Mouse (Mus musculus): ENCODE measurements at regions not wholly inside any gene's neighbourhood (a gene's known extent, or its start where the extent isn't known, plus 50 kb on each side); places are given as distances from the start of the nearest gene placed in this dataset.

- H3K4me2 ChIP-seq: no peak overlapping the region
- no peak overlapping the region for H3K4me3 ChIP-seq
- 77% methylated on average over 5 of the region's 5 CpGs for WGBS
- no peak overlapping the region for H3K27ac ChIP-seq (ENCODE audit: poor library complexity, severe bottlenecking)
- H3K27me3 ChIP-seq (replicated peaks): no peaks in the 10 kb centered on the region
- peaks cover 16% of the 10 kb centered on the region for H3K9me3 ChIP-seq (replicated peaks)
- no peak for ATAC-seq (ENCODE audit: insufficient number of reproducible peaks, low FRiP score)
- no peaks in the 10 kb centered on the region for H3K4me1 ChIP-seq (replicated peaks)
- no peaks in the 10 kb centered on the region for H3K36me3 ChIP-seq
- H3K9ac ChIP-seq: no peak overlapping the region
These were observed 411.5 kb upstream of the Kcnab2 start for GRCm38 (mm10) chr4:152889211-152889610.

DNA sequence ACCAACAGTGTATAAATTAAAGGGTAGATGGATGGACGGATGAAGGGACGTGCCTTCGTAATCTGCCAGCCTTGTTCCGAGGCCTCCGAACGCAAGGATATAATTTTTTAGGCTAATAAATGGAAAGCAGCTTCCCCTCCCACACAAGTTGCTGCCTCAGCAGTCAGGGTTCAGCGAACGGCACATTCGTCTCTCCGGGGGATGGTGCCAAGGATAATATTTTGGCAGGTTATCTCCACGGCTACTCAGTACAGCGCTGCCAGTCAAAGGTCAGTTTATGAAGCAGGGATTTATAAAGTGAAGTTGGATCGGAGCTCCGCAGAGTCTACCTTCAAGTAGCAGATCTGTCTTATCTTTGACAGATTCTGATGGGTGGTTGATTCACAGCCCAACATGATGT is 410.6 kb upstream of the Kcnab2 start:
- Histone ChIP-seq H3K27me3 (replicated peaks) (no peaks in the 10 kb centered on the region), H3K9me3 (replicated peaks) (peaks cover 16% of the 10 kb centered on the region), H3K27ac (ENCODE audit: poor library complexity, severe bottlenecking) (no peak overlapping the region), H3K36me3 (no peaks in the 10 kb centered on the region), H3K9ac (no peak overlapping the region), H3K4me3 (no peak overlapping the region), H3K4me2 (no peak overlapping the region), H3K4me1 (replicated peaks) (no peaks in the 10 kb centered on the region)
- no peak for ATAC-seq (ENCODE audit: insufficient number of reproducible peaks, low FRiP score)
- WGBS: 60% methylated on average over 14 of the region's 14 CpGs

DNA sequence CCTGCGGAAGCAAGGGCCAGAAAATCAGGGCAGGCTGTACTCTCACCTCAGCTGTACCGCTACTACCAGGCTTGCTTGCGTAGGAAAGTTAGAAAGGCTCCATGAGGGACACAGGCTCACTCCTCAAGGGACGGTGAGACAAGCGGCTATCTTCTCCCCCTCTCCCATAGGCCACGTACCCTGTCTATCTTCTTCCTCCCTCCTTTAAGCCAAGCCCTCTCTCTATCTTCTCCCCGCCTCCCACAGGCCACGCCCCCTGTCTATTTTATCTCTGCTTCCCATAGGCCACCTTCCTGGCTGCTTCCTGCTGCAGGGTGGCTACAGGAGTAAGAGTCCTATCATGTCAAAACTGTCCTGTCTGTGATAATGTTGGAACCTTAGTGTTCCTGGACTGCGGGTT is 409.1 kb upstream of the Kcnab2 start:
- no peak overlapping the region for H3K4me2 ChIP-seq
- 44% methylated on average over 9 of the region's 9 CpGs for WGBS

DNA sequence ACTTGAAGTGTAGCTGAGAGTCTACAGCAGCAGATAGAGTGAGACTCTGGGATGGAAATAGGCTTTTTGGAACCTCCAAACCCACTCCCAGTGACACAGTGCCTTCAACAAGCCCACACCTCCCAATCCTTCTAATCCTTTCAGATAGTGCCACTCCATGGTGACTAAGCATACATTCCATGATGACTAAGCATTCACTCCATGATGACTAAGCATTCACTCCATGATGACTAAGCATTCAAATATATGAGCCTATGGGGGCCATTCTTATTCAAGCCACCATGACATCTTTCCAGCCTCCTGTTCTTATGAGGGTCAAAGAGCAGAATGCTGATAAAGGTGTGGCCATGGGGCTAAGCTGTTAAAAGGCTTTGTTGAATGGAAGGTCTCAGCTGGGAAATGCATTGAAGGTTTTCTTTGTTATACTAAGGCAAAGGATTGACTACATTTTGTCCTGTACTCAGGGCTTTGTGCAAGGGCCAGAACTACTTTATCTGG is 403.8 kb upstream of the Kcnab2 start:
- H3K4me2 ChIP-seq: no peak overlapping the region
- no peaks in the 10 kb centered on the region for H3K4me1 ChIP-seq (replicated peaks)
- H3K27me3 ChIP-seq (replicated peaks): 0 out of 2 replicates have a peak, but pooled peaks cover 3% of the 10 kb centered on the region
- H3K4me3 ChIP-seq: no peak overlapping the region
- no peaks in the 10 kb centered on the region for H3K36me3 ChIP-seq
- no peak for ATAC-seq (ENCODE audit: insufficient number of reproducible peaks, low FRiP score)
- H3K9ac ChIP-seq: no peak overlapping the region
- no peak overlapping the region for H3K27ac ChIP-seq (ENCODE audit: poor library complexity, severe bottlenecking)
- H3K9me3 ChIP-seq (replicated peaks): peaks cover 18% of the 10 kb centered on the region

More for the DNA sequence above, 409.1 kb upstream of the Kcnab2 start:
- ATAC-seq (ENCODE audit: insufficient number of reproducible peaks, low FRiP score): peak; percentile 90
- Histone ChIP-seq H3K36me3 (no peaks in the 10 kb centered on the region), H3K9ac (no peak overlapping the region), H3K4me3 (no peak overlapping the region), H3K27me3 (replicated peaks) (no peaks in the 10 kb centered on the region), H3K27ac (ENCODE audit: poor library complexity, severe bottlenecking) (no peak overlapping the region), H3K9me3 (replicated peaks) (peaks cover 12% of the 10 kb centered on the region), H3K4me1 (replicated peaks) (no peaks in the 10 kb centered on the region)

- H3K27me3 ChIP-seq (replicated peaks): 0 out of 2 replicates have a peak, but pooled peaks cover 3% of the 10 kb centered on the region
- ATAC-seq (ENCODE audit: insufficient number of reproducible peaks, low FRiP score): no peak
- H3K27ac ChIP-seq (ENCODE audit: poor library complexity, severe bottlenecking): no peak overlapping the region
- WGBS: 87% methylated on average over 2 of the region's 2 CpGs
- H3K9me3 ChIP-seq (replicated peaks): peaks cover 18% of the 10 kb centered on the region
- no peak overlapping the region for H3K9ac ChIP-seq
- H3K4me2 ChIP-seq: no peak overlapping the region
- H3K36me3 ChIP-seq: no peaks in the 10 kb centered on the region
- no peaks in the 10 kb centered on the region for H3K4me1 ChIP-seq (replicated peaks)
- H3K4me3 ChIP-seq: no peak overlapping the region
These were observed 402.7 kb upstream of the Kcnab2 start for GRCm38 (mm10) chr4:152880368-152880767.

- no peak overlapping the region for H3K9ac ChIP-seq
- ATAC-seq (ENCODE audit: insufficient number of reproducible peaks, low FRiP score): no peak
- H3K27me3 ChIP-seq (replicated peaks): 0 out of 2 replicates have a peak, but pooled peaks cover 3% of the 10 kb centered on the region
- no peaks in the 10 kb centered on the region for H3K4me1 ChIP-seq (replicated peaks)
- no peak overlapping the region for H3K4me3 ChIP-seq
- no peak overlapping the region for H3K4me2 ChIP-seq
- H3K27ac ChIP-seq (ENCODE audit: poor library complexity, severe bottlenecking): no peak overlapping the region
- H3K36me3 ChIP-seq: no peaks in the 10 kb centered on the region
- peaks cover 18% of the 10 kb centered on the region for H3K9me3 ChIP-seq (replicated peaks)
- 58% methylated on average over 14 of the region's 14 CpGs for WGBS
These were observed 401.3 kb upstream of the Kcnab2 start for GRCm38 (mm10) chr4:152878941-152879340.

- no peak overlapping the region for H3K27ac ChIP-seq (ENCODE audit: poor library complexity, severe bottlenecking)
- peaks cover 18% of the 10 kb centered on the region for H3K9me3 ChIP-seq (replicated peaks)
- no peak for ATAC-seq (ENCODE audit: insufficient number of reproducible peaks, low FRiP score)
- no peak overlapping the region for H3K4me3 ChIP-seq
- H3K4me2 ChIP-seq: no peak overlapping the region
- H3K4me1 ChIP-seq (replicated peaks): no peaks in the 10 kb centered on the region
- no peaks in the 10 kb centered on the region for H3K36me3 ChIP-seq
- 0 out of 2 replicates have a peak, but pooled peaks cover 3% of the 10 kb centered on the region for H3K27me3 ChIP-seq (replicated peaks)
- WGBS: 83% methylated on average over 3 of the region's 3 CpGs
- H3K9ac ChIP-seq: no peak overlapping the region
These were observed 400.7 kb upstream of the Kcnab2 start for GRCm38 (mm10) chr4:152878401-152878800.

DNA sequence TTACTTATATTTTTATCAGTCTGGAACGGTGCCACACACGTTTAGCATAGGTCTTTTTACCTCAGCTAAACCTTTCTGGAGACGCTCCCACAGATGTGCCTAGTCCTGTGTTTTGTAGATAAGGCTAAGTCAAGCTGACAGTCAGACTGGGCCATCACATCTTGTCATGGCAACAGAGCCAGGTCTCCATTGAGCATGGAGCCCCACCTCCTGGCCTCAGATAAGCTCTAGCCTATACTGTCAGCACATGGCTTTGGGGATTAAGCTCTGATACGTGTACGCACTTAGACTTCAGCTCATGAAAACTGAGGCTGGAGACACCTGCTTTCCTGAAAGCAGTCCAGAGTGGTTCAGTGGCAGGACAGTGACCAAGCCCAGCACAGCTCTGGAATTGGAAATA is 392.4 kb upstream of the Kcnab2 start:
- no peak overlapping the region for H3K9ac ChIP-seq
- H3K27ac ChIP-seq (ENCODE audit: poor library complexity, severe bottlenecking): no peak overlapping the region
- H3K36me3 ChIP-seq: no peaks in the 10 kb centered on the region
- peak; percentile 91 for ATAC-seq (ENCODE audit: insufficient number of reproducible peaks, low FRiP score)
- WGBS: 43% methylated on average over 5 of the region's 5 CpGs
- H3K9me3 ChIP-seq (replicated peaks): peaks cover 12% of the 10 kb centered on the region; the same call in 1 of the 2 replicates
- no peak overlapping the region for H3K4me3 ChIP-seq
- H3K4me2 ChIP-seq: no peak overlapping the region
- no peaks in the 10 kb centered on the region for H3K27me3 ChIP-seq (replicated peaks)
- no peaks in the 10 kb centered on the region for H3K4me1 ChIP-seq (replicated peaks)

GRCm38 (mm10) chr4:152865894-152866293 is 388.2 kb upstream of the Kcnab2 start:
- WGBS: 91% methylated on average over 8 of the region's 8 CpGs
- no peak overlapping the region for H3K27ac ChIP-seq (ENCODE audit: poor library complexity, severe bottlenecking)
- no peaks in the 10 kb centered on the region for H3K27me3 ChIP-seq (replicated peaks)
- H3K9me3 ChIP-seq (replicated peaks): peaks cover 12% of the 10 kb centered on the region; the same call in 1 of the 2 replicates
- H3K36me3 ChIP-seq: no peaks in the 10 kb centered on the region
- H3K4me3 ChIP-seq: no peak overlapping the region
- no peak overlapping the region for H3K4me2 ChIP-seq
- H3K9ac ChIP-seq: no peak overlapping the region
- ATAC-seq (ENCODE audit: insufficient number of reproducible peaks, low FRiP score): no peak
- no peaks in the 10 kb centered on the region for H3K4me1 ChIP-seq (replicated peaks)

GRCm38 (mm10) chr4:152862818-152863614 is 385.3 kb upstream of the Kcnab2 start:
- Histone ChIP-seq H3K4me2 (no peak overlapping the region), H3K9ac (no peak overlapping the region), H3K4me1 (replicated peaks) (no peaks in the 10 kb centered on the region), H3K27me3 (replicated peaks) (no peaks in the 10 kb centered on the region), H3K9me3 (replicated peaks) (peaks cover 7% of the 10 kb centered on the region; the same call in 1 of the 2 replicates), H3K4me3 (no peak overlapping the region), H3K36me3 (no peaks in the 10 kb centered on the region), H3K27ac (ENCODE audit: poor library complexity, severe bottlenecking) (no peak overlapping the region)
- ATAC-seq (ENCODE audit: insufficient number of reproducible peaks, low FRiP score): no peak
- WGBS: 61% methylated on average over 11 of the region's 11 CpGs

- 83% methylated on average over 9 of the region's 9 CpGs for WGBS
- Histone ChIP-seq H3K4me3 (no peak overlapping the region), H3K4me2 (no peak overlapping the region), H3K4me1 (replicated peaks) (no peaks in the 10 kb centered on the region), H3K36me3 (no peaks in the 10 kb centered on the region), H3K9ac (no peak overlapping the region), H3K9me3 (replicated peaks) (no peaks in the 10 kb centered on the region), H3K27me3 (replicated peaks) (no peaks in the 10 kb centered on the region), H3K27ac (ENCODE audit: poor library complexity, severe bottlenecking) (no peak overlapping the region)
- ATAC-seq (ENCODE audit: insufficient number of reproducible peaks, low FRiP score): no peak
These were observed 381.5 kb upstream of the Kcnab2 start for GRCm38 (mm10) chr4:152859161-152859560.
